Mouse (Mus musculus): Measurements from ENCODE around the gene Fam170b.

- TF ChIP-seq CTCF (IDR thresholded peaks at IDR 0.05; ENCODE audit: control insufficient read depth, insufficient read depth, low read length) (no peak), POLR2A (IDR thresholded peaks at IDR 0.05; ENCODE audit: borderline replicate concordance, control insufficient read depth, low read depth, low read length) (no peak)
Measured at GRCm38 (mm10) chr14:32861656-32862055, 27.9 kb downstream of the Fam170b start.
